Mouse (Mus musculus): ENCODE results near the gene Gm6034.

- no peak for TF ChIP-seq CTCF (IDR thresholded peaks at IDR 0.05; ENCODE audit: control insufficient read depth, insufficient read depth, insufficient replicate concordance, low read depth, low read length)
- no peak for TF ChIP-seq POLR2A (IDR thresholded peaks at IDR 0.05; ENCODE audit: control insufficient read depth, low read depth, low read length)
Measured at GRCm38 (mm10) chr17:35999356-35999755, 43.4 kb upstream of the Gm6034 start.
